Mouse (Mus musculus): ENCODE data around the gene Antxrl. TPM values are rescaled to one million over a fixed set of nuclear protein-coding genes. Genes with fewer than 3 reads are reported as not detected.

Gene Antxrl
- polyA plus RNA-seq (2014; fragmentation: Nextera tagmentation; extraction: Ambion mirVana) = not detected in 2 replicates

GRCm38 (mm10) chr14:34052516-34052915 lies at the start of gene Antxrl:
Antxrl (plus strand) TSS chr14:34052707.
- no peaks in the 10 kb centered on the region for H3K4me1 ChIP-seq (ENCODE audit: control insufficient read depth, insufficient read depth, low read length)
- 0 out of 2 replicates have a peak, but pooled peaks cover 2% of the 10 kb centered on the region for H3K27me3 ChIP-seq (ENCODE audit: control insufficient read depth, insufficient read depth, low read length)
- ATAC-seq (replicated peaks; ENCODE audit: insufficient number of reproducible peaks, low FRiP score, low TSS enrichment) = no peak
- H3K9ac ChIP-seq (ENCODE audit: low read depth, low read length) = no peak within 1 kb of the TSS
- no peak within 1 kb of the TSS for H3K27ac ChIP-seq (ENCODE audit: low read depth, low read length)
- H3K36me3 ChIP-seq (ENCODE audit: control insufficient read depth, insufficient read depth, low read length) = no peaks in the 10 kb centered on the region
- H3K4me2 ChIP-seq = no peak within 1 kb of the TSS
- H3K9me3 ChIP-seq (replicated peaks; ENCODE audit: control insufficient read depth, low read length) = no peaks in the 10 kb centered on the region
- 86% methylated on average over 6 of the region's 6 CpGs for WGBS (ENCODE audit: insufficient replicate concordance)
- no peak within 1 kb of the TSS for H3K4me3 ChIP-seq (ENCODE audit: low read depth, low read length)

DNA sequence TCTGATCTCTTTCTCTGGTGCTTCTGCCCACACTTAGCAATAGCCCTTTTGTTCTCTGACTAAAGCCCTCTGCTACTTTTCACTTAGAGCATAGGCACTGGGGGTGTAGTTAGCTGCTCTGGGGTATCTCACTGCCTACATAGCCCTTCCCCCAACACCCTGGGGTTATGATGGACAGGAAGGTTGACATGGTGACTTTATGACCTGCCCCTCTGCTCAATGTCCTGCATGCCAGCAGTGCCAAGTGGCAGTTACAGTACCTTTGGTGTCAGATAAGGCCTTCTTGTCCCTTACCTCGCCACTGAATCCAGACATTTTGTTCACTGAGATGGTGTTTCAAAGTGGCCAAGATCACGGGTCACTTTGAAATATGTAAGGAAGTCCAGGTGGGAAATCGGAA lies 37.4 kb upstream of the Antxrl start, which contains the start of gene Gm30083:
TSS of gene Gm30083 (minus strand) at position 120 of the 400 bp plus-strand sequence.
- no peak for ATAC-seq (replicated peaks; ENCODE audit: insufficient number of reproducible peaks, low FRiP score, low TSS enrichment)
- Histone ChIP-seq H3K9ac (ENCODE audit: low read depth, low read length) (no peak within 1 kb of the TSS), H3K9me3 (replicated peaks; ENCODE audit: control insufficient read depth, low read length) (no peaks in the 10 kb centered on the region), H3K4me2 (no peak within 1 kb of the TSS), H3K27me3 (ENCODE audit: control insufficient read depth, insufficient read depth, low read length) (no peaks in the 10 kb centered on the region), H3K27ac (ENCODE audit: low read depth, low read length) (no peak within 1 kb of the TSS), H3K4me3 (ENCODE audit: low read depth, low read length) (no peak within 1 kb of the TSS), H3K36me3 (ENCODE audit: control insufficient read depth, insufficient read depth, low read length) (no peaks in the 10 kb centered on the region), H3K4me1 (ENCODE audit: control insufficient read depth, insufficient read depth, low read length) (no peaks in the 10 kb centered on the region)
- 74% methylated on average over 3 of the region's 3 CpGs for WGBS (ENCODE audit: insufficient replicate concordance)

DNA sequence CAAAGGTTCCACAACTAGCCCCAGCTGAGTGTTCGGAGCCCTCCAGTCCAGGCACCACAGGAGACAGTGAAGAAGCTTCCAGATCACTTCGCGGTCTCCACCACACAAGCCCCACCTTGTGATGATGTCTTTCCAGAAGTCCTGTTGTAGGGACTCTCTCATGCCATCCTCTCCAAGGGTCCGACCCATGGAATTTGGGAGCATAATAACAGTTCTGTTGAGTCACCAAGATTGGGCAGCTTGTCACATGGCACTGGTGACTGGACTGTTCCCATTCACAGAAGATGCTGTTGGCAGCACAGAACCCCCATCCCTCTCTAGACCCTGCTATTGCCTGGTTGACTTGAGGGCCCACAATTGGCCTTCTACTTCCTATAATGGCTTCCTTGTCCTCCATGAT lies 36.1 kb upstream of the Antxrl start, which contains the start of gene Gm5460:
TSS of gene Gm5460 (plus strand) at position 378 of the 400 bp plus-strand sequence.
- H3K4me3 ChIP-seq (ENCODE audit: low read depth, low read length) = no peak within 1 kb of the TSS
- no peak for ATAC-seq (replicated peaks; ENCODE audit: insufficient number of reproducible peaks, low FRiP score, low TSS enrichment)
- H3K27me3 ChIP-seq (ENCODE audit: control insufficient read depth, insufficient read depth, low read length) = no peaks in the 10 kb centered on the region
- no peaks in the 10 kb centered on the region for H3K4me1 ChIP-seq (ENCODE audit: control insufficient read depth, insufficient read depth, low read length)
- no peak within 1 kb of the TSS for H3K4me2 ChIP-seq
- H3K9ac ChIP-seq (ENCODE audit: low read depth, low read length) = no peak within 1 kb of the TSS
- no peaks in the 10 kb centered on the region for H3K36me3 ChIP-seq (ENCODE audit: control insufficient read depth, insufficient read depth, low read length)
- H3K9me3 ChIP-seq (replicated peaks; ENCODE audit: control insufficient read depth, low read length) = no peaks in the 10 kb centered on the region
- 76% methylated on average over 4 of the region's 4 CpGs for WGBS (ENCODE audit: insufficient replicate concordance)
- no peak within 1 kb of the TSS for H3K27ac ChIP-seq (ENCODE audit: low read depth, low read length)

- Histone ChIP-seq H3K4me1 (ENCODE audit: control insufficient read depth, insufficient read depth, low read length) (no peaks in the 10 kb centered on the region), H3K4me3 (ENCODE audit: low read depth, low read length) (no peak overlapping the region), H3K9me3 (replicated peaks; ENCODE audit: control insufficient read depth, low read length) (no peaks in the 10 kb centered on the region), H3K36me3 (ENCODE audit: control insufficient read depth, insufficient read depth, low read length) (no peaks in the 10 kb centered on the region), H3K27me3 (ENCODE audit: control insufficient read depth, insufficient read depth, low read length) (no peaks in the 10 kb centered on the region), H3K9ac (ENCODE audit: low read depth, low read length) (no peak overlapping the region), H3K27ac (ENCODE audit: low read depth, low read length) (no peak overlapping the region), H3K4me2 (no peak overlapping the region)
- ATAC-seq (replicated peaks; ENCODE audit: insufficient number of reproducible peaks, low FRiP score, low TSS enrichment) = no peak
- 89% methylated on average over 2 of the region's 2 CpGs for WGBS (ENCODE audit: insufficient replicate concordance)
Measured at GRCm38 (mm10) chr14:34016938-34017337, 35.6 kb upstream of the Antxrl start.

DNA sequence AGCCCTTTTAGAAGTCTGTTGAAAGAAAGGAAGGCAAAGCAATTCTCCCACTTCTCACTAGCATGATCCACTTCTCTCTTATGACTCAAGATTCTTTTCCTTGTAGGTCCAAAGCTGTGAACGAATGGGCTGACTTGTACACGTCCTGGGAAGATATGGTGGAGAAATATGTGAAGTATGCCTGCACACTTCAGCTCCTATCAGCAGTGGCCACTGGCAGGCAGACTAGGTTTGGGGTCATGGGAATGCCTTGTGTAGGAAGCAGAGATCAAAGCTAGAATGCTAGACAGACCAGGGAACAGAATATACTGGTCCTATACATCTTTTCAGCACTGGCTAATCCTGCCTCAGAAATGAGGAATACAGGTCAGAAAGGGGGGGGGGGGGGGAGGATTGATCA lies 25.8 kb upstream of the Antxrl start:
- WGBS (ENCODE audit: insufficient replicate concordance) = 18% methylated on average over 2 of the region's 2 CpGs
- no peak for ATAC-seq (replicated peaks; ENCODE audit: insufficient number of reproducible peaks, low FRiP score, low TSS enrichment)
- Histone ChIP-seq H3K9me3 (replicated peaks; ENCODE audit: control insufficient read depth, low read length) (no peaks in the 10 kb centered on the region), H3K4me1 (ENCODE audit: control insufficient read depth, insufficient read depth, low read length) (no peaks in the 10 kb centered on the region), H3K4me2 (no peak overlapping the region), H3K27me3 (ENCODE audit: control insufficient read depth, insufficient read depth, low read length) (no peaks in the 10 kb centered on the region), H3K4me3 (ENCODE audit: low read depth, low read length) (no peak overlapping the region), H3K9ac (ENCODE audit: low read depth, low read length) (no peak overlapping the region), H3K27ac (ENCODE audit: low read depth, low read length) (no peak overlapping the region), H3K36me3 (ENCODE audit: control insufficient read depth, insufficient read depth, low read length) (no peaks in the 10 kb centered on the region)

DNA sequence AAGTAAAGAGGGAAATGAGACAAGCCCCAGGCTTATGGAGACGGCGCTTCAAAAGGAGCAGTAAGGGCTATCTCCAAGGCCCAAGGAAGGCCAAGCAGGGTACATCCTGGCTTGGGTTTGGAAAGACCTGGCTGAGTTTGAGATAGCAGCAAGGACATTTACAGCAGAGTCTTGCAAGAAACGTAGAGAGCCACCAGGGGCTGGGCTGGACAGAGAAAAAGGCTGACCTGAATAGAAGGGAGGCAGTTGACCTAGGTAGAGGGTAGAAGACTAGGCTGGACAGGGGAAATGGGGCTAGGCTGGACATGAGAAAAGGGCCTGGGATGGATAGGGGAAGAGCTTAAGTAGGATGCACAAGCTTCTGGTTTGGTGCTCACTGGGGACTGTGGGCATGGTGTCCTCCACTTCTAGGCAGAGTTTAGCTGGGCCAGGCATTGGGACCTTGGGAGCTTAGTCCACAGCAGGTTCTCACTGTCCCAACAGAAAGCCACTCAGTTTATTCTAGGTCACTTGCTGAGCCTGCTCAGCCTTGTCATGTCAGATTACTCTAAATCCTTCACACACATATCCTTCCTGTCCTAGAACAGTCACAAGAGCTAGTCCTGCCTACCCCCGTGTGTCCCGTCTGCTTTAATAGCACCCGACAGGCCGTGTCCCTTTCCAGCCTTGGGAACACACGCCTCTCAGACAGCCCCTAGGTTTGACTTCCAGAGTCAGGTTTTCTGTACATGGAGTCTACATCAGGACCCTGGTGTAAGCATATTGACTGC lies 18.5 kb upstream of the Antxrl start:
- Histone ChIP-seq H3K4me1 (ENCODE audit: control insufficient read depth, insufficient read depth, low read length) (no peaks in the 10 kb centered on the region), H3K36me3 (ENCODE audit: control insufficient read depth, insufficient read depth, low read length) (no peaks in the 10 kb centered on the region), H3K9me3 (replicated peaks; ENCODE audit: control insufficient read depth, low read length) (no peaks in the 10 kb centered on the region), H3K9ac (ENCODE audit: low read depth, low read length) (no peak overlapping the region), H3K4me3 (ENCODE audit: low read depth, low read length) (no peak overlapping the region), H3K27me3 (ENCODE audit: control insufficient read depth, insufficient read depth, low read length) (no peaks in the 10 kb centered on the region), H3K27ac (ENCODE audit: low read depth, low read length) (no peak overlapping the region), H3K4me2 (no peak overlapping the region)
- 77% methylated on average over 8 of the region's 8 CpGs for WGBS (ENCODE audit: insufficient replicate concordance)
- ATAC-seq (replicated peaks; ENCODE audit: insufficient number of reproducible peaks, low FRiP score, low TSS enrichment) = no peak

GRCm38 (mm10) chr14:34041241-34041640 lies 11.3 kb upstream of the Antxrl start:
- no peak for ATAC-seq (replicated peaks; ENCODE audit: insufficient number of reproducible peaks, low FRiP score, low TSS enrichment)
- H3K27ac ChIP-seq (ENCODE audit: low read depth, low read length) = no peak overlapping the region
- no peak overlapping the region for H3K9ac ChIP-seq (ENCODE audit: low read depth, low read length)
- H3K4me3 ChIP-seq (ENCODE audit: low read depth, low read length) = no peak overlapping the region
- no peak overlapping the region for H3K4me2 ChIP-seq
- no peaks in the 10 kb centered on the region for H3K9me3 ChIP-seq (replicated peaks; ENCODE audit: control insufficient read depth, low read length)
- H3K27me3 ChIP-seq (ENCODE audit: control insufficient read depth, insufficient read depth, low read length) = no peaks in the 10 kb centered on the region
- H3K4me1 ChIP-seq (ENCODE audit: control insufficient read depth, insufficient read depth, low read length) = no peaks in the 10 kb centered on the region
- 79% methylated on average over 4 of the region's 4 CpGs for WGBS (ENCODE audit: insufficient replicate concordance)
- H3K36me3 ChIP-seq (ENCODE audit: control insufficient read depth, insufficient read depth, low read length) = no peaks in the 10 kb centered on the region

DNA sequence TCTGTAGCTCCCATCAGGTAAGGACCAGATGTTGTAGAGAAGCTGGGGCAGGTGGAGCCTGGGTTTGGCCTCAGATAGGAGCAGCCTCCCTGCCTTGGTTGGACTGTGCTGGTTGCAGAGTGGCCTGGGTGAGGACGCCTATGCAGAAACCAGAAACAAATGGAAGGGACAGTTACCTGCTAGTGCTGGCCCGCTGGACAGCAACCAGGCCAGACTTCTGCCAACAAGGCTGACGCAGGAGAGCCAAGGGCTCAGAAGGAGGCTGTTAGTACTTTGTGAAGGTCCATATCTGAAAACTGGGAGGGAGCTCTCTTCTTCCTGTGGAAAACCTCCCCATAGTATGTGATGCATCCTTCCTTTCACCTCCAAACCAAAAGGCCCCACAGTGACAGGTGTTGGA lies 9.2 kb upstream of the Antxrl start:
- no peak overlapping the region for H3K4me2 ChIP-seq
- H3K36me3 ChIP-seq (ENCODE audit: control insufficient read depth, insufficient read depth, low read length) = no peaks in the 10 kb centered on the region
- no peaks in the 10 kb centered on the region for H3K4me1 ChIP-seq (ENCODE audit: control insufficient read depth, insufficient read depth, low read length)
- H3K27ac ChIP-seq (ENCODE audit: low read depth, low read length) = no peak overlapping the region
- 0 out of 2 replicates have a peak, but pooled peaks cover 3% of the 10 kb centered on the region for H3K27me3 ChIP-seq (ENCODE audit: control insufficient read depth, insufficient read depth, low read length)
- H3K9me3 ChIP-seq (replicated peaks; ENCODE audit: control insufficient read depth, low read length) = no peaks in the 10 kb centered on the region
- H3K9ac ChIP-seq (ENCODE audit: low read depth, low read length) = no peak overlapping the region
- no peak overlapping the region for H3K4me3 ChIP-seq (ENCODE audit: low read depth, low read length)
- no peak for ATAC-seq (replicated peaks; ENCODE audit: insufficient number of reproducible peaks, low FRiP score, low TSS enrichment)
- 43% methylated on average over 3 of the region's 3 CpGs for WGBS (ENCODE audit: insufficient replicate concordance)
